Mouse (Mus musculus): ENCODE results near the gene Fbxo34. TPM values are rescaled to one million over a fixed set of nuclear protein-coding genes. Genes with fewer than 3 reads are reported as not detected.
"Not testable (repeated sequence)": the region's sequence is repeated elsewhere in the genome, so short reads cannot be mapped to it uniquely, and the experiment has no call there.

Fbxo34 gene
- 35.8 and 38.7 TPM in 2 replicates for polyA plus RNA-seq (2011; ENCODE audit: insufficient read depth, insufficient read length, low read depth, missing spikeins)

- not testable (repeated sequence) for H3K27me3 ChIP-seq (ENCODE audit: control insufficient read depth, insufficient read depth, low read length, poor library complexity, severe bottlenecking); H3K9ac ChIP-seq (ENCODE audit: low read depth, poor library complexity, severe bottlenecking); H3K36me3 ChIP-seq (ENCODE audit: control insufficient read depth, insufficient read depth, low read length, poor library complexity, severe bottlenecking); H3K4me1 ChIP-seq (ENCODE audit: control insufficient read depth, insufficient read depth, low read length); H3K4me3 ChIP-seq (ENCODE audit: low read depth, low read length); H3K9me3 ChIP-seq (replicated peaks; ENCODE audit: control insufficient read depth, insufficient read depth, low read length, poor library complexity, severe bottlenecking); H3K27ac ChIP-seq (ENCODE audit: insufficient read depth, low read length)
Observed at GRCm38 (mm10) chr14:47450121-47450520, at the start of gene Fbxo34. Gene Fbxo34, plus strand, starts transcription at chr14:47450421.

GRCm38 (mm10) chr14:47402735-47403134 is 47.5 kb upstream of the Fbxo34 start:
- H3K36me3 ChIP-seq (ENCODE audit: control insufficient read depth, insufficient read depth, low read length, poor library complexity, severe bottlenecking) = peaks cover 79% of the 10 kb centered on the region
- no peak overlapping the region for H3K27ac ChIP-seq (ENCODE audit: insufficient read depth, low read length)
- H3K4me3 ChIP-seq (ENCODE audit: low read depth, low read length) = no peak overlapping the region

GRCm38 (mm10) chr14:47406000-47406399 is 44.2 kb upstream of the Fbxo34 start:
- TF ChIP-seq CTCF (IDR thresholded peaks at IDR 0.05; ENCODE audit: low read depth, low read length) (no peak), POLR2A (IDR thresholded peaks at IDR 0.05; ENCODE audit: insufficient read depth, low read length) (no peak), EP300 (IDR thresholded peaks at IDR 0.05; ENCODE audit: insufficient read depth, low read depth, low read length) (no peak)
- Histone ChIP-seq H3K4me1 (ENCODE audit: control insufficient read depth, insufficient read depth, low read length) (no peaks in the 10 kb centered on the region), H3K27ac (ENCODE audit: insufficient read depth, low read length) (no peak overlapping the region), H3K27me3 (ENCODE audit: control insufficient read depth, insufficient read depth, low read length, poor library complexity, severe bottlenecking) (no peaks in the 10 kb centered on the region), H3K4me3 (ENCODE audit: low read depth, low read length) (no peak overlapping the region), H3K36me3 (ENCODE audit: control insufficient read depth, insufficient read depth, low read length, poor library complexity, severe bottlenecking) (peaks cover 81% of the 10 kb centered on the region), H3K9ac (ENCODE audit: low read depth, poor library complexity, severe bottlenecking) (no peak overlapping the region), H3K9me3 (replicated peaks; ENCODE audit: control insufficient read depth, insufficient read depth, low read length, poor library complexity, severe bottlenecking) (no peaks in the 10 kb centered on the region)

More at GRCm38 (mm10) chr14:47402735-47403134, 47.5 kb upstream of the Fbxo34 start:
- no peaks in the 10 kb centered on the region for H3K9me3 ChIP-seq (replicated peaks; ENCODE audit: control insufficient read depth, insufficient read depth, low read length, poor library complexity, severe bottlenecking)
- H3K27me3 ChIP-seq (ENCODE audit: control insufficient read depth, insufficient read depth, low read length, poor library complexity, severe bottlenecking) = no peaks in the 10 kb centered on the region
- H3K4me1 ChIP-seq (ENCODE audit: control insufficient read depth, insufficient read depth, low read length) = no peaks in the 10 kb centered on the region
- TF ChIP-seq CTCF (IDR thresholded peaks at IDR 0.05; ENCODE audit: low read depth, low read length) = no peak
- no peak for TF ChIP-seq EP300 (IDR thresholded peaks at IDR 0.05; ENCODE audit: insufficient read depth, low read depth, low read length)
- TF ChIP-seq POLR2A (IDR thresholded peaks at IDR 0.05; ENCODE audit: insufficient read depth, low read length) = no peak
- no peak overlapping the region for H3K9ac ChIP-seq (ENCODE audit: low read depth, poor library complexity, severe bottlenecking)

- Histone ChIP-seq H3K27ac (ENCODE audit: insufficient read depth, low read length) (no peak overlapping the region), H3K4me1 (ENCODE audit: control insufficient read depth, insufficient read depth, low read length) (peaks cover 3% of the 10 kb centered on the region), H3K9me3 (replicated peaks; ENCODE audit: control insufficient read depth, insufficient read depth, low read length, poor library complexity, severe bottlenecking) (no peaks in the 10 kb centered on the region), H3K4me3 (ENCODE audit: low read depth, low read length) (peak overlapping the region; percentile 84), H3K9ac (ENCODE audit: low read depth, poor library complexity, severe bottlenecking) (peak overlapping the region; percentile 59), H3K27me3 (ENCODE audit: control insufficient read depth, insufficient read depth, low read length, poor library complexity, severe bottlenecking) (no peaks in the 10 kb centered on the region), H3K36me3 (ENCODE audit: control insufficient read depth, insufficient read depth, low read length, poor library complexity, severe bottlenecking) (peaks cover 38% of the 10 kb centered on the region)
- TF ChIP-seq CTCF (IDR thresholded peaks at IDR 0.05; ENCODE audit: low read depth, low read length) = no peak
- TF ChIP-seq POLR2A (IDR thresholded peaks at IDR 0.05; ENCODE audit: insufficient read depth, low read length) = no peak
- no peak for TF ChIP-seq EP300 (IDR thresholded peaks at IDR 0.05; ENCODE audit: insufficient read depth, low read depth, low read length)
Observed at GRCm38 (mm10) chr14:47417346-47417745, 32.9 kb upstream of the Fbxo34 start.

GRCm38 (mm10) chr14:47417775-47418665 is 32.2 kb upstream of the Fbxo34 start, which contains the start of gene Dlgap5:
Gene Dlgap5, minus strand, starts transcription at chr14:47418407.
- TF ChIP-seq POLR2A (IDR thresholded peaks at IDR 0.05; ENCODE audit: insufficient read depth, low read length) (peak; percentile 62), CTCF (IDR thresholded peaks at IDR 0.05; ENCODE audit: low read depth, low read length) (no peak), EP300 (IDR thresholded peaks at IDR 0.05; ENCODE audit: insufficient read depth, low read depth, low read length) (no peak)
- Histone ChIP-seq H3K27me3 (ENCODE audit: control insufficient read depth, insufficient read depth, low read length, poor library complexity, severe bottlenecking) (no peaks in the 10 kb centered on the region), H3K4me3 (ENCODE audit: low read depth, low read length) (peak within 1 kb of the TSS; percentile 84), H3K36me3 (ENCODE audit: control insufficient read depth, insufficient read depth, low read length, poor library complexity, severe bottlenecking) (peaks cover 32% of the 10 kb centered on the region), H3K9ac (ENCODE audit: low read depth, poor library complexity, severe bottlenecking) (peak within 1 kb of the TSS; percentile 66), H3K27ac (ENCODE audit: insufficient read depth, low read length) (peak within 1 kb of the TSS; percentile 66), H3K9me3 (replicated peaks; ENCODE audit: control insufficient read depth, insufficient read depth, low read length, poor library complexity, severe bottlenecking) (no peaks in the 10 kb centered on the region), H3K4me1 (ENCODE audit: control insufficient read depth, insufficient read depth, low read length) (peaks cover 4% of the 10 kb centered on the region)

- peak overlapping the region; percentile 66 for H3K9ac ChIP-seq (ENCODE audit: low read depth, poor library complexity, severe bottlenecking)
- H3K27me3 ChIP-seq (ENCODE audit: control insufficient read depth, insufficient read depth, low read length, poor library complexity, severe bottlenecking) = no peaks in the 10 kb centered on the region
- peak overlapping the region; percentile 83 for H3K4me3 ChIP-seq (ENCODE audit: low read depth, low read length)
- H3K27ac ChIP-seq (ENCODE audit: insufficient read depth, low read length) = peak overlapping the region; percentile 66; the same call in 1 of the 2 replicates
- H3K9me3 ChIP-seq (replicated peaks; ENCODE audit: control insufficient read depth, insufficient read depth, low read length, poor library complexity, severe bottlenecking) = no peaks in the 10 kb centered on the region
- TF ChIP-seq POLR2A (IDR thresholded peaks at IDR 0.05; ENCODE audit: insufficient read depth, low read length) = no peak
- no peak for TF ChIP-seq EP300 (IDR thresholded peaks at IDR 0.05; ENCODE audit: insufficient read depth, low read depth, low read length)
- no peak for TF ChIP-seq CTCF (IDR thresholded peaks at IDR 0.05; ENCODE audit: low read depth, low read length)
- peaks cover 28% of the 10 kb centered on the region for H3K36me3 ChIP-seq (ENCODE audit: control insufficient read depth, insufficient read depth, low read length, poor library complexity, severe bottlenecking)
- H3K4me1 ChIP-seq (ENCODE audit: control insufficient read depth, insufficient read depth, low read length) = peaks cover 6% of the 10 kb centered on the region
Observed at GRCm38 (mm10) chr14:47418666-47418991, 31.6 kb upstream of the Fbxo34 start.
